Mouse (Mus musculus) kidney, postnatal 25 days (tissue): ENCODE results near the gene Trak1.

Experiments
- DNase-seq, 2 experiments: peaks; one replicate each; pipeline ENCODE4 v3.0.0; 2021; ENCODE audit warnings: mixed read lengths in 2 of 2

Gene Trak1

DNA sequence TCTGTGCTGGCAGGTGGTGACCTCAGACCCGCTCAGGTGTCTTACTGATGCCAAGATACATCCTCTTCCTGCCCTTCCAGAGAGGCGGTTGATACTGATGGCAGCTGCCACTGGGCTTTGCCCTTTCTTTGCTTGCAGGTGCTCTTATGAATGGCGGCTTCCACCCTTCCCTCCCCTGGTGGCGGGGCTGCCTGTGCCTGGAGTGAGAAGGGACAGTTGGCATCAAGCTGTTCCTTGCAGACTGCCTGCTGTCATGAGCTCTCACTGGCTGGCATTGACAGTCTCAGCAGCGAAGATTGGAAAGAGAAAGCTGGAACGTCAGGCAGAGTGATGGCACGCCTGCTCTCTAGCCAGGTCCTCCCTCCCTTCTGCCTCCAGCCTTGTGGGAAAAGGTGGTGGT is 101.5 kb downstream of the Trak1 start:
- no peak for DNase-seq

DNA sequence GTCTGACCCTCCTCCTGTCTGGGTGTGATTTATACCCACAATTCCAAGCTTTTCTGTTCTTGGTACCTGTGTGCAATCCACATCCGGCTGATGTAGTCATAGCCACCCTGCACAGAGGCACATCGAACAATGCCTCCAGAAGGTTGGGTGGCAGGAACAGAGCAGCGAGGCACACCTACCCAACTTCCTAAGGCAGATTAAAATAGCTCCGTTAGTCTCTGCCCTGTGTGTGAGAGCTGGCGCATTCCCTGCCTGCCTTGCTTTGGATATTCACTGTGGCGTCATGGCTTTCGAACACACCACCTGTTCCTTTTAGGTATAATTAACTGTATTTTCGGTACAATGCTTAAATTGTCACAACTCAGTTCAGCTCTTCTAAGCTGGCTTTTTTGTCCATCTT is 103.3 kb downstream of the Trak1 start:
- DNase-seq = no peak

DNA sequence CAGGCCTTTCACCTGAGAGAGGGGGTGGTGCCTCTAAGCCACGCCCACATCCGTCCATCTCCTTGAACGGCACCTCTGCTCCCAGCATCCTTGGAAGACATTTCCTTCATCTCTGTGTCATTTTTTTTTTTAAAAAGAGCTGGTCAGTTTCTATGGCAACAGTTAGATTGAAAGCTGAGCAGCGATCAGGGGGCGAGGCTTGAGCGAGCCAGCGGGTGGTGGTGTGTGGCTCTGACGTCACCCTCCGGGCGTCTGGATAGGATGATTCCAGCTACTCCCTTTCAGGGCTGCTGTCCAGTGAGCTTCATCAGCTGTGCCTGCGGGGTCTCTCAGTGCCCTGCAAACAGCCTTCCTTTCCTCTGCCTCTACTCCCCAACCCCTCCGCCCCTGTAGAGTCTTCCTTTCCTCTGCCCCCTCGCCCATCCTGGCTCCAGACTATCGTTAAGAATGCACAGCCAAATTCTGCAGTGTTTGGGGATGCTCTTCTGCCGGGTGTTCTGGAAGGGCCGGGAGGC is 105.9 kb downstream of the Trak1 start:
- DNase-seq = peak; percentile 56 to 78

DNA sequence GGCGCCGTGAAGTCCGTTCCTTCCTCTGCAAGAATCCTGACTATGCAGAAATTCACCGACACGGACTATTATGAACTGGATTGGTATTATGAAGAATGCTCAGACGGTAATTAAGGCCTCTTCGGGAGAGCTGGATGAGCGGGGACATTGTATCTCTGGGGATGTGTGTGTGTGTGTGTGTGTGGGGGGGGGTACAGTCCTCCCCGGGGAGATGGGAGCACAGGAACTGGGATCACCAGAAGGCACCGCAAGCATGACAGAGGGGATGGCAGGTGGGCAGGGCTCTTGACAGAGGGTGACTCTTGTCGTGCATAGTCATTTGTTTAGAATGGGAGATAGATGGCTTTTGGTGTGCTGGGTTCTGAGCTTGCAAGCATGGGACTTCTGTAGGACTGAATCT is 106.4 kb downstream of the Trak1 start:
- DNase-seq = no peak

DNA sequence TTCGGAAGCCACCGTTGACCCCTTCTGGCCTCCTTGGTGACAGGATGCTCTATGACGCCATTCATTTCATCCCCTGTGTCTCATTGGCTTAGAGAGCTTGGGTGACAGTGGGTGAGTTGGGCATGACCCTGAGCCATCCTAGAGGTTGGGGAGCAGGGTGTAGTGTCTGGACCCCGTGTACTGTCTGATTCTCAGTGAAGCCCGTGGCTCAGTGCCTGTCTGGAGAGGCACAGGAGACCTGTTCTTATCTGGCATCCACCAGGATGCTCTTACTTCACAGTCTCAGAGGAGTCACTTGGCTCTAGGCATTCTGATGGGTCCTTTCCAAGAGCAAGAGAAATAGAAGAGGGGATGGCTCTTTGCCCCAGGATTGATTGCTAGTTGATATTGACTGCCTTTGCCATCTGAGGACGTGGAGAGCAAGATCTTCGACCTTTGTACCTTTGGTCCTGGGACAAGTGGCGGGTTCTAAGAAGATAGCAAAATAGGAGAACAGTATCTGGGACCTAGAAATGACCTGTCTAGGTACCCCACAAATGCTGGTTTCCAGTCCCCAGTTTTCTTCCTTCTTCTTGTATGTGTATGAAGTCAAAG is 107.9 kb downstream of the Trak1 start:
- peak in 1 of 2 experiments; percentile 30 for DNase-seq

DNA sequence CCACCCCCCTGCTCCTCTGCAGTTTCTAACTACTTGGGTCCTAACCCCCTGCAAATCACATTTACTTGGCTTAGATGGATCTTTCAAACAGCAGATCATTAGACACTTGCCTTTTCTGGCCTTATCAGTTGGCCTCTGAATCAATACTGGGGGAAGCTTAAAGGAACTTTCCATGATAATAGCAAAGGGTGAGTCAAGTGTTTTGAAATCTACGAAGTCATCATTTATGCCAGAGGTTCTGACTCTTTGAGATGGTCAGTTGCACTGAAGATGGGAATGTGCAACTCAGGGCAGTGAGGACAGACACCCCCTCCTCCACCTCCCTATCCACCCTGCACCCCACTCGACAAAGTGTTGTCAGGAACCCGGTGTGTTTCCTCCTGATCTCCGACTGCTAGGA is 108.5 kb downstream of the Trak1 start:
- no peak for DNase-seq

DNA sequence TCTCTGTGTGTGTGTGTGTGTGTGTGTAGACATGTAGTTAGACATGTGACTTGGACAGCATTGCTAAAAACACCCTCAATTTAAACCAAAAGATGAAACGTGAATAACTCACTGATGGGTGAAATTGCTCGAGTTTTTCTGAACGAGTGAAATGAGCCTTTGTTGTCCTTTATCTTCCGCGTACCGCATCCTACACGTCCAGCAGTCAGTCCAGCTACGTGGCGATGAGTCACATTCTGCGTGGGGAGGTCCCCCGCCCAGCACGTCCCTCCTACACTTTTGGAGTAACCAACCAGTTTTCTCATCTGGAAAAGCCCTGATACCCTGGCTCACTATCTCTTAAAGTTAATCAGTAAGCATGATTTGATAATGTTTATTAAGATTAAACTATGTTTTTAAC is 116.9 kb downstream of the Trak1 start:
- DNase-seq = no peak

DNA sequence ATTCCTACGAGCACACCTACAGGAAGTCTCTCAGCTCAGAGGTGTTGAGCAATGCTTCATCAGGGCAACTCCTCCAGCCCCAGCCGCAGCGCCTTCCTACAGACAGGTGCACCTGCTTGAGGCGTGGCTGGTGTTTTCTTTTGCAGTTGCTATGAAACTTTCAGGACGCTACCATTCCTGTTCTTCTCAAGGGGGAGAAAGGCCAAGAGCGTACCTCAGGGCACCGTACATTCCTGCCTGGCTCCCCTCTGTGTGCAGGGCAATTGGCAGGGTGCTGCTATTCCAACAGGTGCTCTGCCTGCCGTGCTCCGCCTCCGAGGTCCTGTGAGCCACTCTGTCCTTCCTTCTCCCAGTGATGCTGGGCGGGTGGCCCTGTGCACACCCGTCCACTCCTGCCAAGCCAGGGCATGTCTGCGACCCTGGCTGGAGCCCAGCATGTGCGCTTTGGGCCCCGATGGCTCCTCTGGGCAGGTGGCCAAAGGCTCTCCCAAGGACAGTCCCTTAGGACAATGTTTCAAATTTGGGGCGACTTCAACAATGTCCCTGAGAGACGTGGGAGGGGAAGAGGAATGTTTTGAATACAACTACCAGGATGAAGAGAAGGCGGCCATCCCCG is 118.4 kb downstream of the Trak1 start:
- DNase-seq = peak; percentile 62 to 88

DNA sequence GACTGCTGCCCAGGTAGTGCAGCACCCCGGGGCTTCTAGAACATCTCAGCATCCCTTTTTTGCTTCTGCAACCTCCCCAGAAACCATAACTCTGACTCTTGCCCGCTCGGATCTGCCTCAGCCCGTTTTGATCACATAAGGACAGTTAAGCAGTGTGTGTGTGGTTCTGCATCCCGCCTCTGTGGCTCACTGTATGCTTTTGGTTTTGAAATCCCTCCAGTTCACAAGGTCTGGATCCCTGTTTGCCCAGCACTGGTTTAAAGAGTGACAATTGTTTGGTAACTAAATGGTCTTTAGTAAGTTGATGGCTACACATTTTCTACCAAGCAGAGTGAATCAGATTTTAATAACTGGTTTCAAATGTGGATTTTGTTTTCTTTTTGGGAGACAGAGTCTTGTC is 119.2 kb downstream of the Trak1 start:
- no peak for DNase-seq

DNA sequence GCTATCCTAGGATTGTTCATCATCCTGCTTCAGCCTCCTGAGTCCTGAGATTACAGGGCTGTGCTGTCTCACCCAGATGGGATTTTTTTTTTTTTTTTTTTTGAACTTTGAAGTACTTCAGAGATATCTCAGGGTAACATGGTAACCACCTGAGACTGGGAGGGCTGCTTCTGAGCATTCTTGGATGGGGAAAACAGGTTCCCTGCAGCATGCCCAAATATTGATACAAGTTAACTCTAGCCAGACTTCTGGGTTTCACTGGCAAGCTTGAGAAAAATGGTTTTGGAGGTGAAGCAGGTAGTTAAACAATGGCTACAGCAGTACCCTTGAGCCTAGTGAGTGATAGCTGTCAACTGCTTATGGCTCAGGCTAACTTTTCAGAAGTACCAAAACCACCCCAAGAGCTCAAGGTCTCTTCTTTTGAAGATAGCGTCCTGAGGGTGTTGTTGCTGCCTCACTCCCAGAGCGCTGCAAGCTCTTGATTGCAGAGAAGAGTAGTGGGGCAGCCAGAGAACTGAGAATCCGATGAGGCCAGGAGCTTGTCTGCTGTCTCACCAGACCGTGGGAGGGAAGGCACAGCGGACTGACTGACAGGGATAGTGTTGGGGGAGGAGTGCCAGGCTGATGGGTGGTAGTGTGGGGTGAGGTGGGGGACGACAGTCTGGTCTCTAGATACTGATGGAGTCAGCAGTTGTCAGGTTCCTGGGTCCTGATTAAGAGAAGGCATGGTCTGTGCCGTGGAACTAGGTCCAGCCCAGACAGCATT is 119.8 kb downstream of the Trak1 start:
- DNase-seq = peak in 1 of 2 experiments; percentile 31

DNA sequence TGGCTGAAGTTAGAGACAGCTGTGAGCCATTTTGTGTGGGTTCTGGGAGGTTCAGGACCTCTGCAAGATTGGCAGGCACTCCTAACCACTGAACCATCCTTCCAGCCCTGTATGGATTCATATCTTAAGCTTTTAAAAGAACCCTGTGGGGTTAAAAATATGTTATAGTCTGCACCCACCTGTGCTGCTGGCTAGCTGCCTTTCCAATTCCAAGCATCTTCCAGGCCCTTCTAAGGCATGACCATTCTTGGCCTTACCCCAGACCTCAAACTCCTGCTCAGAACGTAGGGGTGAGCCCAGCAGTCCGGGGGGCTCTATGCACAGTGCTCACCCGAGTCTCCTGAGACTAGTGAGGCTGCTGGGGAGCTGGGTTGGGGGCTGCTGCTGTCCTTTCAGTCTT is 121.7 kb downstream of the Trak1 start:
- no peak for DNase-seq

DNA sequence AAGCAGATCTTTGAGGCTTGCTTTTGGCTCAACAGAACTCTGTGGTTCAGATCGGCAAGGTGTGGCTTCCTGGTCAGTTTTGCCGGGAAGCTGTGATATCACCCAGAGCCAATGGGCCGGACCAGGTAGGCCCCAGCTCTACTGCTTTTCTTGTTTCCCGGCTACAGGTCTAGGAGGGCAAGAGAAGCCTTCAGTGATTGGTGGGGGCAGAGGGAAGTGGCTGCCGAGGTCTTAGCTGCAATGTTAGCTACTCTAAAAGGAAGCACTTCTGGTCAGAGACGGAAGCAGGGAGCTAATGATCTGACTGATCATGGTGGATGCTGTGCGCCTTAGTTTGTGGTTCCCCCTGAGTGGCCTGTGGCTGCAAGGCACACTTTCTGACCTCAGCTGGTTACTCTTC is 122.3 kb downstream of the Trak1 start:
- DNase-seq = peak in 1 of 2 experiments; percentile 36

DNA sequence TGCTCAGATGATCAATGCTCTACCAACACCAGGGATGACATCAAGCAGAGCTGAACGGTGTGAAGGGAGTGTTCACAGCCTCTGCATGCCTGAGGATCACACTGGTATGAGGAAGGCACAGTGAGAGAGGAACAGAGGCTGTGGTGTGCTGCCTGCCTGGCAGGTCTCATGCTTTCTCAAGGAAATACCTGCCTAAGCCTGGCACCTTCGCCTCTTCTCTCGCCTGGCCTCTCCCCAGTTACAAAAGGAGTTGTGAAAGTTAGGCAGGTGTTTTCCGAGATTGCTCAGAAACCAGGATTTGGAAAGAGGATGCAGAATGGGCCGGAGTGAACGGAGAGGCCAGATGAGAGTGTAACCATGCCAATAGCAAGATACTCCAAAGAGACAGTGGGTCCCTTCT is 123.5 kb downstream of the Trak1 start:
- DNase-seq = no peak

DNA sequence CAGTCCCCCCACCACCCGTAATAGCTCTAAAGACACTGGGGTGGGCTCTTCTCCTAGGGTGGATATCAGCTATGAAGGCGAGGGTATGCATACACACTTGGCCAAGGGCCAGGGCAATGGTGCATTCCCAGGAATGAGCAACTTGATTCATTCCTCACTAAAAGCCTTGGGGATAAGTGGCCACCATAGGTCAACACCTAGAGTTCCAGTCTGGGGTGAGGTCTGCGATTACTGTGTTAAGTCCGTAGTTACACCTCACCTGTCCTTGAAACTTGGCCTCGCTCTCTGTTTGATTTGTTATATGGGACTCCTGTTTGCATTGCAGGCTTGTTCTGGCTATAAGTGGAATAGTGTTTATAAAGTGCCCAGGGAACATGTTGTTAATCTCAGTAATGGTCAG is 125.1 kb downstream of the Trak1 start:
- DNase-seq = peak; percentile 48 to 69

DNA sequence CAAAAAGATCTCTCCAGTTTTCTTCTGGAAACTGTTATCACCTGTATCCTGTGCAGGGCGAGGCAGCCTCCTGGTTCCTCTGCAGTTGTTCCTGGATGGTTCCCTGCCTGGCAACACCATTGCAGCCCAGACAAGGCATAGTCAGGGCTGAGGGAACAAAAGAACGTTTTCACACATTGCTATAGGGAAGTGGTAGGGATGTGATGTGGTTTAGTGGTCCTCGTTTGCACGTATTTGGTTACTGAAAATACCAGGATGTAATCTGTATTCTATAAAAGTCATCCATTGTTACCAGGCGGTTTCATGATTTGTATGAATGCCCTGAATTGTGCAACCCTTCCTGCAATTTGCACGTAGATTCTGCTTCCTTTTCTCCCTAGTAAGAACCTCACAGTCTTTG is 126.3 kb downstream of the Trak1 start:
- no peak for DNase-seq

DNA sequence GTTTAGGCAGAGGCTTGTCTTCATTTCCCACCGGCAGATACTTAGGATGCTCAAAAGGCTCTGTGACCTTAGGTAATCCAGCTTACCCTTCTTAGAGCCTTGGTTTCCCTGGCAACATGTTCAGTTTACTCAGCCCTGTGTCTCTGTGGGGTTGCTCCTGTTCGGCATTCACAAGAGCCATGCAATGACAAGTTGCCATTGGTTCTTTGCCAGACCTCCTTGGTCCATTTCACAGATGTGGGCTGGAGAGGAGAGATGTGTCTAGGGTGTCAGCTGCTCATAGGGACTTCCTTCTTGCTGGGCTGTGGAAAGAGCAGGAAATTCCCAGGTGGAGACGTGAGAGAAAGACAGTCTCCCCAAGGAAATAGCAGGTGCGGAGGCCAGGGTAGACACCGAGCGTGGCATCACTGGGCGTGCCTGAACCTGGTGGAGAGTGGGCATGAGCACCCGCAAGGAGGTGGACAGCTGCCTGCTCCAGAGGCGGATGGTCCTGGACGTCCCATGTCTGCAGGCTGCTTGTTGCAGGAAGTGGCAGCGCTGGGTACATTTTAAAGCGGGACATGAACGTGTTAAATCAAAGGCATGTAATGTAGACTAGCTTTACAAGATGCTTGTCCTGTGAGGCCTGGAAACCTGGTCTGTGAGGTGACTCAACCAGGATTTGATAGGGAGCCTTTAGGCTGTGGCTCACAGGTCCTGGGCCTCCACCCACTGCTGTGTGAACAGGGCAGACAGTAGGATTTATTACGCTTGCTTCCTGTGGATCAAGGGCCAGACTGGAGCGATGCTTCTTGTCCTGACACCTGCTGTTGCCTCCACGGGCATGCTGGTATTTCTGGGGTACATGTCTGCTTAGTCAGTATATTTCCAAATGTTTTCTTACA is 127.2 kb downstream of the Trak1 start:
- DNase-seq = peak in 1 of 2 experiments; percentile 33

DNA sequence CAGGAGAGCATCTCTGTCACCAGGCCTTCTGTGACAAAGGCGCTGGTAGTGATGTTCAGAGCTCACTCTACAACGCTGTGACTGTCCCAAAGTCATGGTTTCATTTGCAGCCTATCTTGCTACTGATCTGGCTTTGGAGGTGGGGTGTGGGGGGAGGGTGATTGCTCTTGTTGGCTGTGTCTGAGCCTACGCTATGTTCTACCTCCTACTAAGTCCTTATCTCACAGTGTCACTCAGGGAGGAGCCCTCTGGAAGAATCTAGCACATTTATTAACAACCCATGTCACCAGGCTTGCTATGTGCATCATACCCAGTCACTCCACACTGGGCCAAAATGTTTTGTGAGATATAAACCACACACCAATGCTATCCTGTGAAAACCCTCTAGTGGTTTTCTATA is 129.1 kb downstream of the Trak1 start:
- DNase-seq = no peak

DNA sequence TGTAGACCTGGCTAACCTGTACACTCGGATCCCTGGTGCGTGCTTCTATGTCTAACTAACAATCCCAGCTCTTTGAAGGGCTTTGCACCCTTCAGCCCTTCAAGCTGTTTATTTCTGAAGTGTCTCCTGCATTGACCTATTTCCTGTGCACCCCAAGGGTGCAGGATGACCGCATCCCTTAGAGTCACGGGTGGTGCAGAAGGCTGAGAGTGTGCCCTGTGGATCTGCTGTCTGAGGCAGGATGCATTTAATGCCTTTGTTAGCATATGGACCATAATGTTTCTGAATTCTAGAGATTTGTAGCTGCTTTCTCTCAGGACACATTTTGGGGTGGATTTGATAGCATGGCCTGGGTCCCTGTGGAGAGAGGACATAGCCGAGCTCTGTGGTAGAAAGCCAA is 129.6 kb downstream of the Trak1 start:
- DNase-seq = no peak

DNA sequence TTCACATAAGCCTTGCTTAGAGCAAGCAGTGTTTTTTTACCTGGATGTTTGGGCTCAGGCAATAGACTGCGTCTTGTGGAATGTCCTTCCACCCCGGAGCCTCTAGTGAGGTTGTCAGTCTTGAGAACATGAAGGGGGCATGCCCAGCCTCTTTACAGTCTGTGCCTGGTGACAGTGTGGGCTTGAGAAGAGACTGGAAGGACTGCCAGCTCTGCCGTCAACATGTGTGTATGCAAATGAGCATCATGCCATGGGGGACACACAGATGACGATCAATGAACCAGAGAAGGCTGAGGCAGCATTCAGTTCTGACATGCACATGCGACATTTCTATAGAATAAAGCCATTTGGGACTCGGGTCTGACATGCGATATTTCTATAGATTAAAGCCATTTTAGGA is 132.3 kb downstream of the Trak1 start:
- DNase-seq = no peak

DNA sequence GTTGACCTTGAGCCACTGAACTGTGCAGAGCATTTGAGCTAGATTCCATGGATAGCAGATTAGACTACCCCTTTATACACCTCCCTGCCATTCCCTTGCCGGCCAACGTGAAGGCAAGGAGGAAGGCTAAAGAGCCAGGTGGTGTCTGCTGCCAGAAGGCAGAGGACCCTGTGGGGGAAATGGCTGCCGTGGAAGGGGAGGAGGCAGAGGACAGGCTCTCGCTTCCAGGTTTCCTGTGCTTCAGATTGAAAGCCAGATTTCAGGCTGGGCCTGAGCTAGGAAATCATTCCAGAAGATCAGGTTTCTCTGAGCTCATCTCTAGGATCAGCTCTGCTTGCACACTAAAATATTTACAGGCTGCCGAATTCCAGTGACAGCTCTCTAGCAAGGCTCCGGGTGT is 133.1 kb downstream of the Trak1 start:
- DNase-seq = no peak

DNA sequence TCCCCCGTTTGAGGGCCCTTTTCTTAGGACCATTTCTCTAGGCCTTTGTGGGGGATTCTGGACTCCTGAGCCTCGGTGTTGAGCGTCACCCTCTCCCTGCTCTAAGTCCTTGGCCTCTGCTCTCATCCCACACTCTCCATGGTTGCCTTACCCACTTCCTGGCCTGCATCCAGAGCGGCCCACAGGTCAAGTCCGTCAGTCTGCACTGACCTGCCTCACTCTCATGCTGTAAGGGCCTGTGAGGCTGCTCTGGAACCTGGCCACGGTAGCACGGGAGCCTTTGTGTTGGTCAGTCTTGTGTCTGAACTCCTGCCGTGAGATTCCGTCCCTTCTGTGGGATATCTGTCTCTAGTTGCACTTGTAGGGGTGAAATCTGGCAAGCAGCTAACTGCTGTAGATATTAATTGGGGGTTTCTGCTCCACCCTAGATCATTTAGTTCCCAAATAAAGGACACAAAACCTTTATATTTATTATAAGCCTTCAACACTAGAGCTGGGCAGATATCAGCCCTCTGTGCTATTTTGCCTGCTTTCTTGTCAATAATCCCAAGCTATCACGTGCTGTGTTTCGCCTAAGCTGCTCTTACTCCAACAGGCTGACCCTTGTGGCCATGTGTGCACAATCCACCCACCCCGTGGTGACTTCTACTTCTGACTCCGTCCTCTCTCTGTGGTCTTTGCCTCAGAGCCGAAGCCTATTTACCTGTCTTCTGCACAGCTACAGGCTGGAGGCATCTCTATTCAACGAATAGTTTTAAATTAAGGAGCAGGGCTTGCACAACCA is 136.6 kb downstream of the Trak1 start:
- peak; percentile 63 to 83 for DNase-seq

DNA sequence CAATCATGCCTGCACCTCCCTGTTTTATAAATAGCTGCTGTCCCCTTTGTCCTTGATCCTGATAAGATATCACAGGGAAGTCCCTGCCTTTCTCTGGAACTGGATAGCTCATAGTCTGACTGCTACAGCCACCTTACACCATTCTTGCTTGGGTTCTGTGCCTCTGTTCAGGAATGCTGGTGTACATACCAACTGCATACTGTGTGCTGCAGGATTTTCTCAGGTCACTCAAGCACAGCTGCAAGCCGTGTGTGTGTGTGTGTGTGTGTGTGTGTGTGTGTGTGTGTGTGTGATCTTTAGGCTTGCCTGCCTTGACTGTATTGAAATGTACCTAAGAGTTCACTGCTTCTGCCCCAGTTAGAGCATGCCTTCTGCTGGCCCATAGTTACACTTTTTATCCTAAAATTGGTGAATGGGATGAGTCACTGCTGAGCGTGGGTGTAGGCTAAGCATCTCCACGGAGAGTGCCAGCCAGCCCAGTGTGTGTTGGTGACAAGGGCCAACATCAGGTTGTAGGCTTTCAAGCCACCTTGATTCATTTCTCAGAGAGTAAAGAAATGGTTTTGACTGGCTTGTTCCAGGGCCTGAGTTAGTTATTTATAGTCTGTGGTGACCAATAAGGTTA is 138.1 kb downstream of the Trak1 start:
- no peak for DNase-seq
